Mouse (Mus musculus): Measurements from ENCODE around the gene Garnl3. TPM values are rescaled to one million over a fixed set of nuclear protein-coding genes. Genes with fewer than 3 reads are reported as not detected.
A peak's percentile ranks its signal among the peaks of the same experiment; 100 is the strongest.
"Not testable (repeated sequence)": the region's sequence is repeated elsewhere in the genome, so short reads cannot be mapped to it uniquely, and the experiment has no call there.

Gene Garnl3
- polyA plus RNA-seq, 1 experiment = 42.1 TPM

- no peak for DNase-seq (ENCODE audit: low read depth)
- TF ChIP-seq POLR2A (IDR thresholded peaks at IDR 0.05; ENCODE audit: borderline replicate concordance, extremely low read depth, insufficient read depth, insufficient read length, poor library complexity, severe bottlenecking) (no peak), CTCF (IDR thresholded peaks at IDR 0.05; ENCODE audit: borderline replicate concordance, extremely low read depth, insufficient read depth, insufficient read length) (no peak)
Measured at GRCm38 (mm10) chr2:33017191-33017590, 114.3 kb downstream of the Garnl3 start.

- TF ChIP-seq CTCF (IDR thresholded peaks at IDR 0.05; ENCODE audit: borderline replicate concordance, extremely low read depth, insufficient read depth, insufficient read length) (no peak), POLR2A (IDR thresholded peaks at IDR 0.05; ENCODE audit: borderline replicate concordance, extremely low read depth, insufficient read depth, insufficient read length, poor library complexity, severe bottlenecking) (no peak)
- peak; percentile 78 for DNase-seq (ENCODE audit: low read depth)
Measured at GRCm38 (mm10) chr2:33014877-33015276, 116.6 kb downstream of the Garnl3 start.

- DNase-seq (ENCODE audit: low read depth) = not testable (repeated sequence)
Measured at GRCm38 (mm10) chr2:33009055-33009454, 122.4 kb downstream of the Garnl3 start.

GRCm38 (mm10) chr2:33005041-33005440 is 126.4 kb downstream of the Garnl3 start:
- DNase-seq (ENCODE audit: low read depth) = peak; percentile 29
- TF ChIP-seq CTCF (IDR thresholded peaks at IDR 0.05; ENCODE audit: borderline replicate concordance, extremely low read depth, insufficient read depth, insufficient read length) = no peak
- TF ChIP-seq POLR2A (IDR thresholded peaks at IDR 0.05; ENCODE audit: borderline replicate concordance, extremely low read depth, insufficient read depth, insufficient read length, poor library complexity, severe bottlenecking) = no peak

- TF ChIP-seq CTCF (IDR thresholded peaks at IDR 0.05; ENCODE audit: borderline replicate concordance, extremely low read depth, insufficient read depth, insufficient read length) (no peak), POLR2A (IDR thresholded peaks at IDR 0.05; ENCODE audit: borderline replicate concordance, extremely low read depth, insufficient read depth, insufficient read length, poor library complexity, severe bottlenecking) (no peak)
- no peak for DNase-seq (ENCODE audit: low read depth)
Measured at GRCm38 (mm10) chr2:33002144-33002543, 129.3 kb downstream of the Garnl3 start.

- no peak for DNase-seq (ENCODE audit: low read depth)
- no peak for TF ChIP-seq CTCF (IDR thresholded peaks at IDR 0.05; ENCODE audit: borderline replicate concordance, extremely low read depth, insufficient read depth, insufficient read length)
- no peak for TF ChIP-seq POLR2A (IDR thresholded peaks at IDR 0.05; ENCODE audit: borderline replicate concordance, extremely low read depth, insufficient read depth, insufficient read length, poor library complexity, severe bottlenecking)
Measured at GRCm38 (mm10) chr2:32999752-33000151, 131.7 kb downstream of the Garnl3 start.

GRCm38 (mm10) chr2:32997792-32998191 is 133.7 kb downstream of the Garnl3 start:
- no peak for DNase-seq (ENCODE audit: low read depth)

GRCm38 (mm10) chr2:32997081-32997480 is 134.4 kb downstream of the Garnl3 start:
- DNase-seq (ENCODE audit: low read depth) = peak; percentile 36

More at GRCm38 (mm10) chr2:32997792-32998191, 133.7 kb downstream of the Garnl3 start:
- no peak for TF ChIP-seq POLR2A (IDR thresholded peaks at IDR 0.05; ENCODE audit: borderline replicate concordance, extremely low read depth, insufficient read depth, insufficient read length, poor library complexity, severe bottlenecking)
- no peak for TF ChIP-seq CTCF (IDR thresholded peaks at IDR 0.05; ENCODE audit: borderline replicate concordance, extremely low read depth, insufficient read depth, insufficient read length)

GRCm38 (mm10) chr2:32992130-32992529 is 139.3 kb downstream of the Garnl3 start:
- TF ChIP-seq POLR2A (IDR thresholded peaks at IDR 0.05; ENCODE audit: borderline replicate concordance, extremely low read depth, insufficient read depth, insufficient read length, poor library complexity, severe bottlenecking) = no peak
- no peak for TF ChIP-seq CTCF (IDR thresholded peaks at IDR 0.05; ENCODE audit: borderline replicate concordance, extremely low read depth, insufficient read depth, insufficient read length)
- DNase-seq (ENCODE audit: low read depth) = no peak

More at GRCm38 (mm10) chr2:32997081-32997480, 134.4 kb downstream of the Garnl3 start:
- TF ChIP-seq POLR2A (IDR thresholded peaks at IDR 0.05; ENCODE audit: borderline replicate concordance, extremely low read depth, insufficient read depth, insufficient read length, poor library complexity, severe bottlenecking) (no peak), CTCF (IDR thresholded peaks at IDR 0.05; ENCODE audit: borderline replicate concordance, extremely low read depth, insufficient read depth, insufficient read length) (no peak)

- peak; percentile 25 for DNase-seq (ENCODE audit: low read depth)
- TF ChIP-seq POLR2A (IDR thresholded peaks at IDR 0.05; ENCODE audit: borderline replicate concordance, extremely low read depth, insufficient read depth, insufficient read length, poor library complexity, severe bottlenecking) = no peak
- peak; percentile 37; the same call in 1 of the 2 replicates for TF ChIP-seq CTCF (IDR thresholded peaks at IDR 0.05; ENCODE audit: borderline replicate concordance, extremely low read depth, insufficient read depth, insufficient read length)
Measured at GRCm38 (mm10) chr2:32990167-32990832, 141.2 kb downstream of the Garnl3 start.

- DNase-seq (ENCODE audit: low read depth) = no peak
- no peak for TF ChIP-seq CTCF (IDR thresholded peaks at IDR 0.05; ENCODE audit: borderline replicate concordance, extremely low read depth, insufficient read depth, insufficient read length)
- TF ChIP-seq POLR2A (IDR thresholded peaks at IDR 0.05; ENCODE audit: borderline replicate concordance, extremely low read depth, insufficient read depth, insufficient read length, poor library complexity, severe bottlenecking) = no peak
Measured at GRCm38 (mm10) chr2:32989376-32989775, 142.1 kb downstream of the Garnl3 start.

GRCm38 (mm10) chr2:32985844-32986243 is 145.6 kb downstream of the Garnl3 start:
- TF ChIP-seq POLR2A (IDR thresholded peaks at IDR 0.05; ENCODE audit: borderline replicate concordance, extremely low read depth, insufficient read depth, insufficient read length, poor library complexity, severe bottlenecking) (no peak), CTCF (IDR thresholded peaks at IDR 0.05; ENCODE audit: borderline replicate concordance, extremely low read depth, insufficient read depth, insufficient read length) (no peak)

More at GRCm38 (mm10) chr2:32985844-32986243, 145.6 kb downstream of the Garnl3 start:
- no peak for DNase-seq (ENCODE audit: low read depth)
